Mouse (Mus musculus): Measurements from ENCODE around the gene Rab3ip.

- TF ChIP-seq EP300 (IDR thresholded peaks at IDR 0.05; ENCODE audit: low read depth) (no peak), CTCF (IDR thresholded peaks at IDR 0.05; ENCODE audit: low read depth) (no peak)
Measured at GRCm38 (mm10) chr10:116965297-116965696, 14.7 kb upstream of the Rab3ip start.
